Mouse (Mus musculus): ENCODE data around the gene Gm4858. TPM values are rescaled to one million over a fixed set of nuclear protein-coding genes. Genes with fewer than 3 reads are reported as not detected.

The Gm4858 gene
- not detected for total RNA-seq (2023)

DNA sequence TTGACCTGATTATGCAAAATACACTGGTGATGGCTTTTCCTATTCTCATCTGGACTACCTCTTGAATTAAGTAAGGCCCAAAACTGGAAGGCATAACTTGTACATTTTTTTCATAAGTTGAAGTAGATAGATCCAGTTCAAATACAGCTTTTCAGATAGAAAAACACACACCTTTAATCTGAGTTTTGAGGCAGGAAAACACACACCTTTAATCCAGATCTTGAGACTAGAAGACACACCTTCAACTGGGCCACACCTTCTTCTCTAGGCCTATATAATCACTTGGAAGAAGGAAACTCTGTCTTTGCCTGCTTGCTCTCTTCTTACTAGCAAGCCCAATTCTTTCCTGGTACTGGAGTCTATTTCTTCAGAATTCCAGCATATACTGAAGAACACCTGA is at the start of gene Gm4858:
Gene Gm4858 (plus strand): TSS at position 301 of the 400 bp plus-strand sequence.

DNA sequence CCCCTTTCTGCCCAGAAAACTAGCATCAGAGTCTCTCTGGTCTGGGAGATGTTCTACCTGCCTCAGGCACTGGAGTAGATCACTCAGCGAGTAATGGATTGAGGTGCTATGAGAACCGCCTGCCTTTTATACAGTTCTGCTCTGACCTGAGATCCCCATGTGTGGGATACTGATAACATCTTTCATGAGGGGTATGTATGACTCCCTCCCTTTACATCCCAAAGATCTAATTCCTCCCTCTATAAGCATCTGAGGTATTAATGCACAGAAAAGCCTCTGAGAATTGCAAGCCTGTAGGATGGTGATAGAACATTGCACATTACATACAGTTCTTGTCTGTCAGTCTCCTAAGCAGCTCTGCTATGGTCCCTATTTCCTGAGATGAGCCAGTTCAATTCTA is 49.7 kb upstream of the Gm4858 start, which contains the start of gene Lce1m:
Gene Lce1m (minus strand): TSS at position 101 of the 400 bp plus-strand sequence.

Other genes with a start within 250 kb of the Gm4858 start
- gene Kprp, start 241.6 kb upstream of the Gm4858 start, total RNA-seq (2023) = not detected
- gene Lce1l, start 217.5 kb upstream of the Gm4858 start, total RNA-seq (2023) = not detected
- not detected for gene 2310050C09Rik, start 198.6 kb upstream of the Gm4858 start, total RNA-seq (2023)
- not detected for gene Lce3a, start 142.6 kb upstream of the Gm4858 start, total RNA-seq (2023)
- not detected for gene Lce3b, start 135.8 kb upstream of the Gm4858 start, total RNA-seq (2023)
- gene Lce3c, start 124.3 kb upstream of the Gm4858 start, total RNA-seq (2023) = not detected
- not detected for gene Lce3d, start 111.4 kb upstream of the Gm4858 start, total RNA-seq (2023)
- gene Lce3e, start 101.8 kb upstream of the Gm4858 start, total RNA-seq (2023) = not detected
- not detected for gene Lce3f, start 76.6 kb upstream of the Gm4858 start, total RNA-seq (2023)
- not detected for gene Crct1, start 53.1 kb upstream of the Gm4858 start, total RNA-seq (2023)
- not detected for gene Lce1m, start 49.8 kb upstream of the Gm4858 start, total RNA-seq (2023)
- not detected for gene Crnn, start 76.0 kb downstream of the Gm4858 start, total RNA-seq (2023)
- gene Flg2, start 128.5 kb downstream of the Gm4858 start, total RNA-seq (2023) = not detected
- not detected for gene Flg, start 204.7 kb downstream of the Gm4858 start, total RNA-seq (2023)